Mouse (Mus musculus) hindbrain, embryonic 13.5 days (tissue): ENCODE data around the gene Kmt2a. TPM values are rescaled to one million over a fixed set of nuclear protein-coding genes. Genes with fewer than 3 reads are reported as not detected.

Experiments
- ATAC-seq: fragments of 200-750 bp; cut with Nextera tagmentation; 2 replicates; pipeline ENCODE4 v1.8.0; 2017; ENCODE audit warnings: moderate TSS enrichment; ENCODE audit not compliant: low FRiP score
- H3K27ac ChIP-seq: fragments of 300-500 bp; sonication (generic); 2 replicates; pipeline ENCODE4 v1.5.1; 2015; ENCODE audit warnings: inconsistent platforms, mild to moderate bottlenecking, moderate library complexity
- H3K27me3 ChIP-seq: fragments of 300-500 bp; sonication (generic); 2 replicates; pipeline ENCODE4 v1.6.1; 2015; ENCODE audit warnings: mild to moderate bottlenecking, inconsistent platforms
- H3K36me3 ChIP-seq: fragments of 300-500 bp; sonication (generic); 2 replicates; pipeline ENCODE4 v1.6.1; 2015; ENCODE audit warnings: mild to moderate bottlenecking, inconsistent platforms
- H3K4me1 ChIP-seq: fragments of 300-500 bp; sonication (generic); replicated peaks from 2 replicates; pipeline ENCODE4 v1.6.1; 2015; ENCODE audit warnings: inconsistent platforms
- H3K4me2 ChIP-seq: fragments of 300-500 bp; sonication (generic); 2 replicates; pipeline ENCODE4 v1.6.1; 2015; ENCODE audit warnings: inconsistent platforms, mild to moderate bottlenecking, moderate library complexity
- H3K4me3 ChIP-seq: fragments of 300-500 bp; sonication (generic); 2 replicates; pipeline ENCODE4 v1.5.1; 2015; ENCODE audit warnings: mild to moderate bottlenecking, inconsistent platforms
- H3K9ac ChIP-seq: fragments of 300-500 bp; sonication (generic); 2 replicates; pipeline ENCODE4 v1.6.1; 2015; ENCODE audit warnings: mild to moderate bottlenecking, inconsistent platforms
- H3K9me3 ChIP-seq: fragments of 300-500 bp; sonication (generic); 2 replicates; pipeline ENCODE4 v1.6.1; 2016; ENCODE audit warnings: inconsistent platforms
- WGBS: fragments of 180-500 bp; shearing (Covaris S2); methylation state at CpG from one replicate; pipeline ENCODE4 v1.1.7; 2015; 5-methylcytosine and 5-hydroxymethylcytosine counted together
- polyA plus RNA-seq: library from polyadenylated mRNA; unstranded; fragments of >200 nt; fragmentation: Nextera tagmentation; extraction: Ambion mirVana; gene quantifications from 2 replicates; pipeline ENCODE4 v1.2.1, GENCODE M21; 2015

Kmt2a gene
- polyA plus RNA-seq, 1 experiment from 2014 or later = 20.6 TPM

DNA sequence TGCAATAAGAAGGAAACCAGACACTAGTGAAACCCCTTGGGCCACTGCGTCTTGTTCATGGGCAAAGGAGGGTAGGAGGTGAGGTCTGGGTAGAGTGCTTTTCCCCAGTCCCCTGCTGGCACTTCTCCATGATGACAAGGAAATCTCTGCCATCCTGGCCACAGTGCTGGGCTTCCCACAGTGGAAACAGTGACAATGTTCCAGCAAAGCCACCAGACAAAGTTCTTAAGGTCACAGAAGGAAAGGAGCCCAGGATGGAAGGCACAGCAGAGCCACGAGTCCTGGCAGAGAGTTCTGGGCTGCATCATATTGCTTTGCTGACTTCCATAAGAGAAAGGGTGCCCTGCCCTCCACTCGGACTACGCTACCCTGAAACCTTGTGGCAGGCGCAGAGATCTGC, 75.6 kb downstream of the Kmt2a start:
- H3K27ac ChIP-seq = no peak overlapping the region
- H3K36me3 ChIP-seq = peaks cover 59% of the 10 kb centered on the region
- no peak overlapping the region for H3K4me3 ChIP-seq
- H3K4me1 ChIP-seq = 0 out of 2 replicates have a peak, but pooled peaks cover 3% of the 10 kb centered on the region
- no peak overlapping the region for H3K4me2 ChIP-seq
- H3K9ac ChIP-seq = no peak overlapping the region
- WGBS = 93% methylated on average over 5 of the region's 5 CpGs
- no peaks in the 10 kb centered on the region for H3K9me3 ChIP-seq
- no peak for ATAC-seq
- peaks cover 5% of the 10 kb centered on the region for H3K27me3 ChIP-seq

DNA sequence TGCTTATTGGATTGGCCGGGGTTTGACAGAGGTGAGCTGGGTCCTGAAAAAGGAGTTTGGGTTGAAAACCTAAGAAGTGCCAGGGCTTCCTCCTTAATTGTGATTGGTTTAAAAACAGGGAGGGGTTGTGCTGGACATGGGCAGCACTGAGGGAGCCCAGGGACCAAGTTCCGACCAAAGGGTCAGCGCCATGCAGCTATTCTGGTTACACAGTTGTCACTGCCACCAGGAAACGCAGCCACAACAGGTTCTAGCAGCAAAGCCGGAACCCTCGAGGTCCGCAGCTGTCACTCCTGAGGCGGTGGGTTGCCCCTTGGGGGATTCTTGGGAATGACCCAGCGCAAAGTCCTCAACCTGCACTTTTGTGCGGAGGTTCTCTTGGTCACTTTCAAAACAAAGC, 76.4 kb downstream of the Kmt2a start:
- no peak overlapping the region for H3K27ac ChIP-seq
- 88% methylated on average over 10 of the region's 10 CpGs for WGBS
- peaks cover 51% of the 10 kb centered on the region for H3K36me3 ChIP-seq
- no peak overlapping the region for H3K4me2 ChIP-seq
- H3K4me3 ChIP-seq = no peak overlapping the region
- peaks cover 10% of the 10 kb centered on the region for H3K4me1 ChIP-seq
- no peak for ATAC-seq
- no peak overlapping the region for H3K9ac ChIP-seq
- peaks cover 5% of the 10 kb centered on the region for H3K27me3 ChIP-seq
- no peaks in the 10 kb centered on the region for H3K9me3 ChIP-seq

- peaks cover 24% of the 10 kb centered on the region for H3K4me1 ChIP-seq
- no peak for ATAC-seq
- 84% methylated on average over 4 of the region's 4 CpGs for WGBS
These were observed 78.2 kb downstream of the Kmt2a start, which contains the start of gene Ttc36 for GRCm38 (mm10) chr9:44802808-44803450. Gene Ttc36 (minus strand): TSS chr9:44803072.

GRCm38 (mm10) chr9:44801669-44802068, 79.4 kb downstream of the Kmt2a start:
- Histone ChIP-seq H3K9me3 (no peaks in the 10 kb centered on the region), H3K4me1 (peaks cover 25% of the 10 kb centered on the region), H3K4me2 (no peak overlapping the region), H3K27me3 (peaks cover 16% of the 10 kb centered on the region), H3K27ac (no peak overlapping the region), H3K4me3 (no peak overlapping the region), H3K36me3 (peaks cover 21% of the 10 kb centered on the region), H3K9ac (no peak overlapping the region)
- WGBS = 84% methylated on average over 6 of the region's 6 CpGs
- ATAC-seq = no peak

More at GRCm38 (mm10) chr9:44802808-44803450, 78.2 kb downstream of the Kmt2a start, which contains the start of gene Ttc36:
- no peaks in the 10 kb centered on the region for H3K9me3 ChIP-seq
- peaks cover 33% of the 10 kb centered on the region for H3K36me3 ChIP-seq
- no peak within 1 kb of the TSS for H3K27ac ChIP-seq
- H3K4me2 ChIP-seq = no peak within 1 kb of the TSS
- H3K27me3 ChIP-seq = peaks cover 11% of the 10 kb centered on the region
- no peak within 1 kb of the TSS for H3K9ac ChIP-seq
- H3K4me3 ChIP-seq = no peak within 1 kb of the TSS

GRCm38 (mm10) chr9:44799958-44800324, 81.2 kb downstream of the Kmt2a start:
- WGBS = 44% methylated on average over 9 of the region's 9 CpGs
- Histone ChIP-seq H3K9ac (peak overlapping the region; percentile 84), H3K36me3 (peaks cover 4% of the 10 kb centered on the region), H3K9me3 (no peaks in the 10 kb centered on the region), H3K27ac (peak overlapping the region; percentile 83; the same call in 1 of the 2 replicates), H3K4me2 (peak overlapping the region; percentile 96), H3K4me3 (peak overlapping the region; percentile 61), H3K27me3 (peaks cover 16% of the 10 kb centered on the region), H3K4me1 (peaks cover 25% of the 10 kb centered on the region)
- no peak for ATAC-seq

DNA sequence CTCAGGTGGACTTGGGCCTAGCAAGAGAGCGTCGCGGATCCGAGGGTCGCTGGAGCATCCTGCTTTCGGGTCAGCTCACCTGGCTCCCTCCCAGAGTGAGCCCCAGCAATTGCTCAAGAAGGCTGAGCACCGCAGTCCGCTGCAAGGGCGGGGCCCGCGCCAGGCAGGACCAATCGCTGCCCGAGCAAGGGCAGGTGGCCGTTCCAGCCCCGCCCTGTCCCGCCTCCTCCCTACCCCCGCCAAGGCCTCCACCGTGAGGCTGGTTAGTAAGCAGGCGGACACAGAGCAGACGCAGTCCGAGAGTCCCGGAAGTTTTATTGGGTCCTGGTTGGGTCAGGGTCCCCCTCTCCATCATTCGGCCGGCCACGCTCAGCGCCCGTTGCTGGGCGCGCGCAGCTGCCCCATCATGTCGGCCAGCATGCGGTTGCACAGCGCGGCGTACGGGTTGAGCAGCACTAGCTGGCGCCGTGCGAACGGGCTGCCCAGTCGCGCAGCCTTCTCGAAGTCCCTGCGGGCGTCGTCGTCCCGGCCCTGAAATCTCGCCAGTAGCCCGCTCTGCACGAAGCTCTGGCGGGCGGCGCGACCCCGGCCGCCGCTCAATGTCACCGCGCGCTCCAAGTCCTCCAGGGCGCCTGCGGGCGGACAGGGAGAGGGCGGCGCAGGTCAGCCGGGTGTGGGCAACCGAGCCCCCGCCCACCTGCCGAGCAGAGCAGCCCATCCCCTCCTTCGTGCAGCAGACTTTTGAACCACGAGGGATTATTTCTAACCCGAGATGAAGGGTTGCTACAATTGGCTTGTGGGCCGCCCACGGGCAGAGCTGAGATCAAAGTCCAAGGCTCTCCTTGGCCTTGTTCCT, 81.8 kb downstream of the Kmt2a start, which contains the start of gene Tmem25:
Tmem25 (minus strand) TSS at position 206 of the 856 bp plus-strand sequence.
- Histone ChIP-seq H3K9ac (peak within 1 kb of the TSS; percentile 84), H3K36me3 (no peaks in the 10 kb centered on the region; the same call in 1 of the 2 replicates), H3K4me3 (peak within 1 kb of the TSS; percentile 61), H3K9me3 (no peaks in the 10 kb centered on the region), H3K27ac (peak within 1 kb of the TSS; percentile 83), H3K4me1 (peaks cover 25% of the 10 kb centered on the region), H3K27me3 (peaks cover 16% of the 10 kb centered on the region), H3K4me2 (peak within 1 kb of the TSS; percentile 96)
- under 1% methylated on average over 75 of the region's 75 CpGs for WGBS
- peak; percentile 97 for ATAC-seq

- peaks cover 25% of the 10 kb centered on the region for H3K4me1 ChIP-seq
- 49% methylated on average over 7 of the region's 7 CpGs for WGBS
- peak overlapping the region; percentile 96 for H3K4me2 ChIP-seq
- H3K9ac ChIP-seq = peak overlapping the region; percentile 84
- no peaks in the 10 kb centered on the region; the same call in 1 of the 2 replicates for H3K36me3 ChIP-seq
- ATAC-seq = no peak
- H3K27me3 ChIP-seq = peaks cover 16% of the 10 kb centered on the region
- H3K4me3 ChIP-seq = peak overlapping the region; percentile 61
- no peak overlapping the region for H3K27ac ChIP-seq
- no peaks in the 10 kb centered on the region for H3K9me3 ChIP-seq
These were observed 82.8 kb downstream of the Kmt2a start for GRCm38 (mm10) chr9:44798298-44798697.

DNA sequence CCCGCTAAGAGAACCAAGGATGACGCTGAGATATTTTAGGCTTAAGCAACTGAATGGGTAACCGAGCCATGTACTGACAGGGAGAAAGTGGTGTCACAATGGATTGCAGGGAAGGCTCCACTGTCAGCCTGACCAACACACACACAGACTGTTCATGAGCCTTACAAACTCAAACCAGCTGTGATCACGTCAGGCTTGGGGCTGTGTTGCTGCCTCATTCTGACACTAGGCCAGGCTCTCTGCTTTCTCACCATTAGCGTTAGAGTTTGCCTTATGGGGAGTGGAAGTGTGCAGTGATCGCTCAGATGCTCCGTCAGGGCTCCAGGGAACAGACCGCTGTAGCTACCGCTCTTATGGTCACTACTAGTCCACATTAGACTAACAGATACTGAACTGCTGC, 88.3 kb downstream of the Kmt2a start:
- H3K4me2 ChIP-seq = no peak overlapping the region
- peaks cover under 1% of the 10 kb centered on the region; the same call in 1 of the 2 replicates for H3K4me1 ChIP-seq
- no peak overlapping the region for H3K27ac ChIP-seq
- H3K9me3 ChIP-seq = no peaks in the 10 kb centered on the region
- peaks cover 4% of the 10 kb centered on the region for H3K27me3 ChIP-seq
- 75% methylated on average over 9 of the region's 9 CpGs for WGBS
- ATAC-seq = no peak
- no peak overlapping the region for H3K9ac ChIP-seq
- H3K36me3 ChIP-seq = peaks cover 50% of the 10 kb centered on the region
- H3K4me3 ChIP-seq = no peak overlapping the region

GRCm38 (mm10) chr9:44772750-44773651, 108.1 kb downstream of the Kmt2a start:
- peak; percentile 99 for ATAC-seq
- WGBS = under 1% methylated on average over 41 of the region's 41 CpGs
- Histone ChIP-seq H3K4me1 (peaks cover 14% of the 10 kb centered on the region), H3K36me3 (peaks cover 19% of the 10 kb centered on the region), H3K27me3 (no peaks in the 10 kb centered on the region), H3K4me2 (peak overlapping the region; percentile 76), H3K9ac (peak overlapping the region; percentile 83), H3K9me3 (no peaks in the 10 kb centered on the region), H3K4me3 (peak overlapping the region; percentile 60), H3K27ac (peak overlapping the region; percentile 87)

GRCm38 (mm10) chr9:44772392-44772749, 108.7 kb downstream of the Kmt2a start:
- Histone ChIP-seq H3K4me3 (no peak overlapping the region), H3K9me3 (no peaks in the 10 kb centered on the region), H3K9ac (no peak overlapping the region), H3K36me3 (peaks cover 19% of the 10 kb centered on the region), H3K4me2 (no peak overlapping the region), H3K4me1 (peaks cover 14% of the 10 kb centered on the region), H3K27me3 (no peaks in the 10 kb centered on the region), H3K27ac (peak overlapping the region; percentile 50; the same call in 1 of the 2 replicates)
- no peak for ATAC-seq
- 28% methylated on average over 5 of the region's 5 CpGs for WGBS

DNA sequence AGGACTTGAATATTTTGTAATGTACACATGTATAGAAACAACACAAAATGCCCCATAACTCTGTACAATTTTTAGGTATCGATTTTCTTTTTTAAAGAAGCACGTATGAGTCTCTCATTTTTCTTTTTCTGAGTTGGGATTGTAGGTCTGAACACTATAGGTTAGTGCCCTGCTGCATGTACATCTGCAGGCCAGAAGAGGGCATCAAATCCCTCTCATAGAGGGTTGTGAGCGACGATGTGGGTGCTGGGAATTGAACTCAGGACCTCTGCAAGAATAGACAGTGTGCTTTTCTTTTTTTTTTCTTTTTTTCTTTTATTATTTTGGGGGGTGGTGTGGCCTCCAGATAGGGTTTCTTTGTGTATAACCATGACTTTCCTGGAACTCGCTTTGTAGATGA, 109.7 kb downstream of the Kmt2a start:
- 88% methylated on average over 5 of the region's 5 CpGs for WGBS
- Histone ChIP-seq H3K4me1 (peaks cover 20% of the 10 kb centered on the region), H3K36me3 (peaks cover 16% of the 10 kb centered on the region), H3K27ac (no peak overlapping the region), H3K27me3 (no peaks in the 10 kb centered on the region), H3K4me2 (no peak overlapping the region), H3K9ac (no peak overlapping the region), H3K9me3 (no peaks in the 10 kb centered on the region), H3K4me3 (no peak overlapping the region)
- ATAC-seq = no peak
